Mouse (Mus musculus) limb, embryonic 14.5 days (tissue): Measurements from ENCODE around the gene Gm49380. TPM values are rescaled to one million over a fixed set of nuclear protein-coding genes. Genes with fewer than 3 reads are reported as not detected.

Source experiments
- ATAC-seq: fragments of 200-750 bp; cut with Nextera tagmentation; 2 replicates; pipeline ENCODE4 v1.8.0; 2017; ENCODE audit warnings: low read depth, moderate number of reproducible peaks, moderate TSS enrichment; ENCODE audit not compliant: low FRiP score
- DNase-seq: peaks from one replicate; pipeline ENCODE4 v3.0.0-alpha.2; 2015; ENCODE audit warnings: low spot score
- H3K27ac ChIP-seq: fragments of 300-500 bp; sonication (generic); replicated peaks from 2 replicates; pipeline ENCODE4 v1.5.1; 2014; ENCODE audit warnings: low read depth, mild to moderate bottlenecking, low read length, moderate library complexity, mixed read lengths
- H3K27me3 ChIP-seq: fragments of 300-500 bp; sonication (generic); 2 replicates; pipeline ENCODE4 v1.6.1; 2014; ENCODE audit warnings: low read length, mixed read lengths; ENCODE audit not compliant: control insufficient read depth, insufficient read depth
- H3K36me3 ChIP-seq: fragments of 300-500 bp; sonication (generic); 2 replicates; pipeline ENCODE4 v1.6.1; 2014; ENCODE audit warnings: mild to moderate bottlenecking, low read length, moderate library complexity, mixed read lengths; ENCODE audit not compliant: control insufficient read depth, insufficient read depth
- H3K4me1 ChIP-seq: fragments of 300-500 bp; sonication (generic); 2 replicates; pipeline ENCODE4 v1.6.1; 2014; ENCODE audit warnings: antibody characterized with exemption, low read length, mixed read lengths; ENCODE audit not compliant: control insufficient read depth, insufficient read depth
- H3K4me2 ChIP-seq: fragments of 300-500 bp; sonication (generic); replicated peaks from 2 replicates; pipeline ENCODE4 v1.6.1; 2014; ENCODE audit warnings: low read depth, mild to moderate bottlenecking, low read length, moderate library complexity; ENCODE audit not compliant: severe bottlenecking
- H3K4me3 ChIP-seq: fragments of 300-500 bp; sonication (generic); replicated peaks from 2 replicates; pipeline ENCODE4 v1.5.1; 2014; ENCODE audit warnings: low read length
- H3K9ac ChIP-seq: fragments of 300-500 bp; sonication (generic); 2 replicates; pipeline ENCODE4 v1.6.1; 2014; ENCODE audit warnings: mild to moderate bottlenecking, low read depth, low read length, moderate library complexity; ENCODE audit not compliant: severe bottlenecking
- H3K9me3 ChIP-seq: fragments of 300-500 bp; sonication (generic); 2 replicates; pipeline ENCODE4 v1.6.1; 2016; ENCODE audit warnings: low read length; ENCODE audit not compliant: control insufficient read depth
- POLR2A ChIP-seq: fragments of 200-500 bp; IDR thresholded peaks from 2 replicates; pipeline ENCODE4 v1.8.0; 2012; ENCODE audit warnings: inconsistent platforms, mild to moderate bottlenecking, moderate library complexity, borderline replicate concordance; ENCODE audit not compliant: insufficient read depth, insufficient read length; ENCODE audit errors: extremely low read depth
- WGBS: fragments of 180-500 bp; shearing (Covaris S2); extraction: QIAGEN DNeasy Blood & Tissue Kit; methylation state at CpG from one replicate; pipeline ENCODE4 v1.1.7; 2014; 5-methylcytosine and 5-hydroxymethylcytosine counted together
- polyA plus RNA-seq, 2 experiments: library from polyadenylated mRNA; depleted of rRNA in 1 of 2; stranded (reverse) in 1 of 2; unstranded in 1 of 2; fragments of >200 nt; fragmentation: Nextera tagmentation in 1 of 2; extraction: Ambion mirVana in 1 of 2; gene quantifications; 2 replicates each; pipeline versions ENCODE4 v1.2.1 to v1.2.3; 2012 to 2014

Gene Gm49380
- polyA plus RNA-seq, 2 experiments: 0.23 to 0.49 TPM

DNA sequence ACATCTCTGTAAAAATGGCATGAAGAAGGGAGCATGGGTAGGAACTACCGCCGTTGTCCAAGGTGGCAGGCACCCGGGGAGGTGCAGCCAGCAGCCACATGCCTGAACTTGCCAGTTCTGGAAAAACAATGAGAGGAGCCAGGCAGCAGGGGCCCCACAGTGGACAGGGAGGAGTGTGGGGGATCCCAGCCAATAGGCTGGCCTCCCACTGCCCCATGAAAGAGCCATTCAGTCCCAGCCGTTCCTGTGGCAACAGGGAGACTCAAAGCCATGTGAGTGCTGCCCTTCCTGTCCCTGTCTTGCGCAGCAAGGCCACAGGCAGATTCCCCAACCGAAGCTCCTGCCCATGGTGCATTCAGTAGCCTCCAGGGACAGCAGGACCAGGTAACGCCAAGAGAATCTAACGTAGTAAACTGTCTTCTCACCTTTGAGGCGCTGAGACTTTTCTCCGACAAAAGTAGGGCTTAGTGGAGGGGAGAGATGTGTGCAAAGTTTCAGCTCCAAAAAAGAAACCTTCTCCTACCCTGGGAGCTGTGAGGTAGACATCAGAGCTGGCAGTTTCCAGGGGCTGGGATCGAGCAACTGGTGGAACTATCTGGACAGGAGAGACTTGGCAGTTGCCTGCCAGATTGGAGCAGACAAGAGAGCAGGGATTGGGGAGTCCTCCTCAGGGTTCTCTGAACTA, 41.2 kb downstream of the Gm49380 start:
- TF ChIP-seq POLR2A: no peak
- ATAC-seq: no peak
- peaks cover 14% of the 10 kb centered on the region for H3K4me1 ChIP-seq

DNA sequence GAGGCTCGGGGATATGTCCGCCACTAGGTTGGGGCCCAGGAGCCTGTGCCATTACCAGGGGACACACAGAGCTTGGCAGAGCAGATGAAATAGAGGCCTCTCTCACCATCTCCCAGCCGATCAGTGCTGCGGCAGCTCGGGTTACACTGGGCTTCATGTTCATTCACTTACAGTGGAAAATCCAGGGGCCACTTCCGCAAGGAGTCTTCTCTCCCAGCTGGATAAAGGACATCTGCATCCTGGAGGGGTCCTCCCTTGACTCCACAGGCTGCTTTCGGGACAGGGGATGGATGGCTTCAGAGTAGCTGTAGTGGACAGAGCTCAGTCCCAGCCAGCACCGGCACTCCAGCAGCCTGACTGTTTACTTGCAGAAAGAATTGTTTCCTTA, 42.5 kb downstream of the Gm49380 start:
- Histone ChIP-seq H3K9ac (no peak overlapping the region), H3K4me1 (peaks cover 15% of the 10 kb centered on the region), H3K27me3 (no peaks in the 10 kb centered on the region), H3K9me3 (no peaks in the 10 kb centered on the region), H3K27ac (no peak overlapping the region), H3K4me3 (no peak overlapping the region), H3K36me3 (no peaks in the 10 kb centered on the region), H3K4me2 (no peak overlapping the region)
- TF ChIP-seq POLR2A: no peak
- ATAC-seq: no peak
- 30% methylated on average over 8 of the region's 8 CpGs for WGBS
- no peak for DNase-seq

More for the DNA sequence above, 41.2 kb downstream of the Gm49380 start:
- Histone ChIP-seq H3K4me3 (no peak overlapping the region), H3K4me2 (no peak overlapping the region), H3K27ac (no peak overlapping the region), H3K27me3 (no peaks in the 10 kb centered on the region), H3K9me3 (no peaks in the 10 kb centered on the region), H3K36me3 (no peaks in the 10 kb centered on the region), H3K9ac (no peak overlapping the region)
- no peak for DNase-seq
- WGBS: 31% methylated on average over 11 of the region's 11 CpGs

DNA sequence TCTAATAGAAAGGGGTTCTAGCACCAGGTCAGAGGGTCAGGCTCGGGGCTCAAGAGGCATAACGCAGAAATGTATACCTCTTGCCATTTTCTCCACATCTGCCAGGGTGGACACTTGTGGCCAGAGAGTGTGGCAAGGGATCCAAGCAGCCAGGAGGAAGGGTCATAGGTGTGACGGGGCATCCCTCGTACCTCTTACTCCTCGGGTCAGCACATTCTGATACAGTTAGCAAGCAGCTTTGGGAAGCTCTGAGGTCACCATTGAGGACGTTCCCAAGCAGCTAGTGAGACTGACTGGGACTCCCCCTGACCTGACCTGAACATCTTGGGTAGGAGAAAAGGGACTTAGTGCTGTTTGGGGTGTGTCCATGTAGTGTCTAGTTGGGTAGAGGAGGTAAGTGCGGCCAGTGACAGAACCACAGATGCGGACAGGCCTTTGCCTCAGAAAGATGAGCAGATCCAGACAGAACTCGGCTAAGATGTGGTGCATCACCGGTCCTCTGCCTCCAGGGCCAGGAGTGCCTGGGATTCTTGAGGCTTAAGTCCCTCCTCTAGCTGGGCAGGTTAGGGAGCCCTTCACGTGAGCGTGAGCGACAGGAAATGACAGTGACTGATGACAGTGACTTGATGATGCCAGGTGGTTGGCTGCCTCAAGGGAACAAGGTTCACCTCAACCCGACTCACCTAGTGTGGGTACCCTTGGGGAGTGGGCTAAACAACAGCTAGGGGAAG, 43.0 kb downstream of the Gm49380 start:
- H3K4me2 ChIP-seq: no peak overlapping the region
- no peak overlapping the region for H3K4me3 ChIP-seq
- TF ChIP-seq POLR2A: no peak
- DNase-seq (no peak), ATAC-seq (no peak)
- H3K9me3 ChIP-seq: no peaks in the 10 kb centered on the region
- no peaks in the 10 kb centered on the region for H3K27me3 ChIP-seq
- WGBS: 57% methylated on average over 14 of the region's 14 CpGs
- no peak overlapping the region for H3K27ac ChIP-seq
- H3K4me1 ChIP-seq: peaks cover 15% of the 10 kb centered on the region
- H3K36me3 ChIP-seq: no peaks in the 10 kb centered on the region
- H3K9ac ChIP-seq: no peak overlapping the region

DNA sequence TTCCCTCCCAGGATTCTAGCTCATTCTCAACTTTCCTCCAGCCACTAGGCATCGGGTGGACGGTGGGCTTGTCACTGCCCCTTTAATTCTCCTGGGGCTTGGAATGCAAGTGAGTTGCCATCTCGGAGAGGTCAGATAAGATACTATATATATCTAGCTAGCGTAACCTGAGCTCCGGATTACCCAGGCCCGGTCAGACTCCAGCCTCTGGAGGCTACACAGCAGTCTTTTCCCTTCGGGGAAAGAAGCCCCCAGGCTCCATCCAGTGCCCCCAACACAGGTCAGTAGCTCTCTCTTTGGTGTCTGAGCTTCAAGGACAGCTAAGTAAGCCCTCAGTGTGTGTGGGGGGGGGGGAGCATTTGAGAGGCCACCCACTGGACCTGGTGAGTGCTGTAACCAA, 44.0 kb downstream of the Gm49380 start:
- H3K4me3 ChIP-seq: no peak overlapping the region
- no peak for ATAC-seq
- H3K27me3 ChIP-seq: no peaks in the 10 kb centered on the region
- H3K9ac ChIP-seq: no peak overlapping the region
- no peak overlapping the region for H3K4me2 ChIP-seq
- no peaks in the 10 kb centered on the region for H3K36me3 ChIP-seq
- TF ChIP-seq POLR2A: no peak
- H3K27ac ChIP-seq: no peak overlapping the region
- peaks cover 15% of the 10 kb centered on the region for H3K4me1 ChIP-seq
- 14% methylated on average over 7 of the region's 7 CpGs for WGBS
- no peaks in the 10 kb centered on the region for H3K9me3 ChIP-seq
- DNase-seq: no peak

DNA sequence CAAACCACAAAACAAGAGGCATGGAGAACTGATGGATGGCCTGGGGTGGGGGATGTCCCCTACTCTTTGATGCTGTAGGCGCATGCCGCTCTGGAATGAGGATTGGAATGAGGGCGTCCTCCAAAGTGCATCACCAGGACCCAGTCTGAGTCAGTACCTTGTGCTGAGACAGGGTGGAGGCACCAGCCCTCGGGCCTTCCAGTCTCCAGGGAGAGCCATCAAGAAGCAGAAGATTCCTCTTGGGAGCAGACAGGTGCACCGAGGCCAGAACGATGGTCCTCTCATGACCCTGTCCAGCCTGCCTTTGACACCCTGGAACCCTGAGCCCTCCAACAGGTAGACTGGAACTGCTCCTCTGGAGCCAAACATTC, 45.4 kb downstream of the Gm49380 start:
- H3K9me3 ChIP-seq: no peaks in the 10 kb centered on the region
- DNase-seq (no peak), ATAC-seq (no peak)
- 66% methylated on average over 6 of the region's 6 CpGs for WGBS
- no peaks in the 10 kb centered on the region for H3K36me3 ChIP-seq
- H3K4me2 ChIP-seq: peak overlapping the region; percentile 97; the same call in 1 of the 2 replicates
- H3K4me3 ChIP-seq: peak overlapping the region; percentile 54; the same call in 1 of the 2 replicates
- TF ChIP-seq POLR2A: no peak
- H3K9ac ChIP-seq: no peak overlapping the region
- H3K27ac ChIP-seq: no peak overlapping the region
- no peaks in the 10 kb centered on the region for H3K27me3 ChIP-seq
- H3K4me1 ChIP-seq: peaks cover 15% of the 10 kb centered on the region
